Mouse (Mus musculus) testis, adult 2 months (tissue): ENCODE measurements around the gene Tbxas1. TPM values are rescaled to one million over a fixed set of nuclear protein-coding genes. Genes with fewer than 3 reads are reported as not detected.

Experiments used
- H3K27ac ChIP-seq: fragments of 200-500 bp; 2 replicates; pipeline ENCODE4 v1.5.1; 2012; ENCODE audit warnings: low read depth, low read length; ENCODE audit not compliant: control insufficient read depth, insufficient read depth
- H3K27me3 ChIP-seq: fragments of 200-500 bp; 2 replicates; pipeline ENCODE4 v1.6.1; 2012; ENCODE audit warnings: mild to moderate bottlenecking, low read length, moderate library complexity; ENCODE audit not compliant: control insufficient read depth, insufficient read depth
- H3K36me3 ChIP-seq: fragments of 200-500 bp; 2 replicates; pipeline ENCODE4 v1.6.1; 2012; ENCODE audit warnings: mild to moderate bottlenecking, low read length; ENCODE audit not compliant: control insufficient read depth, insufficient read depth
- H3K4me1 ChIP-seq: fragments of 200-500 bp; 2 replicates; pipeline ENCODE4 v1.6.1; 2012; ENCODE audit warnings: low read length; ENCODE audit not compliant: control insufficient read depth, insufficient read depth
- H3K4me3 ChIP-seq: fragments of 200-500 bp; 2 replicates; pipeline ENCODE4 v1.5.1; 2012; ENCODE audit warnings: low read depth, mild to moderate bottlenecking, low read length, moderate library complexity, mixed read lengths; ENCODE audit not compliant: control insufficient read depth
- CTCF ChIP-seq: fragments of 200-500 bp; IDR thresholded peaks from 2 replicates; pipeline ENCODE4 v1.5.1; 2012; ENCODE audit warnings: low read depth, mild to moderate bottlenecking, inconsistent platforms, low read length, moderate library complexity; ENCODE audit not compliant: control insufficient read depth, insufficient read depth, insufficient replicate concordance
- POLR2A ChIP-seq: fragments of 200-500 bp; IDR thresholded peaks from 2 replicates; pipeline ENCODE4 v1.6.1; 2012; ENCODE audit warnings: low read depth, mild to moderate bottlenecking, inconsistent platforms, low read length, moderate library complexity; ENCODE audit not compliant: control insufficient read depth
- polyA plus RNA-seq: library from polyadenylated mRNA; depleted of rRNA; stranded (reverse); fragments of >200 nt; gene quantifications from 2 replicates; pipeline ENCODE4 v1.2.3, GENCODE M21; 2012

The Tbxas1 gene
- polyA plus RNA-seq, 1 experiment: 0.16 TPM

DNA sequence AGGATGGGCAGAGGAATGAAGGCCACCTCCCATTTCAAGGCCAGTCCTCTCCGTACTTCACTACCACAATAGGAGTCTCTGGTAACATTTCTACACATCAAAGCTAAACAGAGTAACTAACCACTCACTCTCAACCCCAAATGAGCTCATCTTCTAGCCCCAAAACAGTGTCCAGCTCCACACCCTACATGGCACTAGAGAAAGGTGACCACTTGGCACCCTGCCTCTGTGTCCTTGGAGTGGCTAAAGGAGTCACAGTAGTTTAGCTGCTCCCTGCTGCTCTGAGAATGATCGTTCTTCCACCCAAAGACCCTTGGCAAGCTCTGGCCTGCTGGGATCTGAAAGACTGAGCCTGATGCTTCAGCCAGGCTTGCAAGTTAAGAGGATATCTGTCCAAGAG lies 109.4 kb downstream of the Tbxas1 start:
- no peak for TF ChIP-seq CTCF
- TF ChIP-seq POLR2A: no peak
- no peaks in the 10 kb centered on the region for H3K27me3 ChIP-seq
- no peak overlapping the region for H3K4me3 ChIP-seq
- no peaks in the 10 kb centered on the region for H3K36me3 ChIP-seq
- no peaks in the 10 kb centered on the region for H3K4me1 ChIP-seq
- no peak overlapping the region for H3K27ac ChIP-seq

DNA sequence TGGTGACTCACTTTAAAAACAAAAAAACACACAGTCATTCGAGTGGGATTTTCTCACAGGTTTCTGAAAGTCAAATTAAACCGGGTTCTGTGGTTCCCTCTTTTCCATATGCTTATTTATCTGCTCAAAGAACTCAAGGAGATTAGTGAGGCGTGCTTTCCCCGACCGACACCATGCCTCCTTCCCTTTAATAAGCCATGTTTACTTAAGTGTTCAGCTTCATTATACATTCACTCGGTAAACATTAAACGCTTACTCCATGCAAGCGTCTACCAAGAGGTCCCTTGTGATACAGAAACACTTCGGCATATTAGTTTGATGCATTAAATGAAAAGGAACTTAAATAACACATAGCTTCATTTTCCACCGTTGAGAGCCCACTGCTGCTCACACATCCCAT lies 111.4 kb downstream of the Tbxas1 start:
- Histone ChIP-seq H3K4me3 (no peak overlapping the region), H3K27ac (no peak overlapping the region), H3K36me3 (no peaks in the 10 kb centered on the region), H3K27me3 (no peaks in the 10 kb centered on the region), H3K4me1 (no peaks in the 10 kb centered on the region)
- TF ChIP-seq CTCF (no peak), POLR2A (no peak)

DNA sequence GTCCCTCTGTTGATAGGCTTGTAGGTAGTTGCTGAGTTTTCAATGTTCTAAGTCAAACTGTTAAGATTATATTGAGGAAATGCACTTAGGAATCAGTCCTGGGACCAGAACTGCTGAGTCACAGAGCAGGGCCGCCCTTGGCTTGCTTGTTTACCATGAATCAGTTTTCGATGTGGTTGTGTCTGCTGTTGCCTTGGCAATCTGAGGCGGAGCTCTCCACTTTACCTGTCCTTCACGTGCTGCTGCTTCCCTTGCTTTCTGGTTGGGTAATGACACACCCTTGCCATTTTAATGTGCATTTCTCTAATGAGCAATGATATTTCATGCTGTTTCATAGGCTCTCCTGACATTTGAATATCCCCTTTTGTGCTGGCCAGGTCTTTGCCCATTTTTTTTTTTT lies 116.8 kb downstream of the Tbxas1 start:
- Histone ChIP-seq H3K27me3 (no peaks in the 10 kb centered on the region), H3K4me3 (no peak overlapping the region), H3K4me1 (no peaks in the 10 kb centered on the region), H3K36me3 (no peaks in the 10 kb centered on the region), H3K27ac (no peak overlapping the region)
- TF ChIP-seq CTCF (no peak), POLR2A (no peak)

DNA sequence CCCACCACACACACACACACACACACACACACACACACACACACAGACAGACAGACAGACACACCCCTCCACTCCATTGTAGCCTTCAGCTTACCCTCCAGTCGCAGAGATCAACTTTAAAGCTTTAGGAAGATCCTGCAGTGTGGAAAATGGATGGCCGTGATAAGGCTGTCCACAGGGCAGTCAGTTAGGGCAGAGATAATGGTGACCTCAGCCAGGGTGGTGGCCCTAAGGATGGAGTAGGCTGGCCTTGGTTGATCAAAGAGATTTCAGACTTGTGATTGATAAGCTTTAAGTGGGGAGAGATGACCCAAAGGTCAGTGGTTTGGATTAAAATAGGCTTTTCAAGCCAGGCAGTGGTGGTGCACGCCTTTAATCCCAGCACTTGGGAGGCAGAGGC lies 120.6 kb downstream of the Tbxas1 start:
- no peaks in the 10 kb centered on the region for H3K27me3 ChIP-seq
- no peaks in the 10 kb centered on the region for H3K4me1 ChIP-seq
- TF ChIP-seq POLR2A (no peak), CTCF (no peak)
- H3K36me3 ChIP-seq: no peaks in the 10 kb centered on the region
- H3K4me3 ChIP-seq: no peak overlapping the region
- H3K27ac ChIP-seq: no peak overlapping the region

DNA sequence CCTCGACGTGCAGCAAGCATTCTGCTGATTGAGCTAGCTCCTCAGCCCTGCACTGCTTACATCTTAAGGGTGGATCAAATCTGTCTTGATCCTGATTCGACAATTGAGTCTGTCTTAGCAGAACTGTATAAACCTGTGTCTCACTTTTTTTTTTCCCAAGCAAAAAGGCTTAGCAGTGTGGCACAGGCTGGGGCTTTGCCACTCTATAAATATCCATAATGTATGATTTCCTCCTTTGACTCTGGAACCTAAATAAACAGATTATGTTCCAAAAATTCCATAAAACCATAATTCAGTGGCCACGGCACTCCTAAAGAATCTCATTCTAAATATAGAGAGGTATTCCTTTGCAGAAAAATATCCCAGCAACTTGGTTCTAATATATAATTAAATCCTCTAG lies 122.6 kb downstream of the Tbxas1 start:
- no peak for TF ChIP-seq CTCF
- no peak for TF ChIP-seq POLR2A
- Histone ChIP-seq H3K4me3 (no peak overlapping the region), H3K27ac (no peak overlapping the region), H3K36me3 (no peaks in the 10 kb centered on the region), H3K4me1 (no peaks in the 10 kb centered on the region), H3K27me3 (no peaks in the 10 kb centered on the region)

DNA sequence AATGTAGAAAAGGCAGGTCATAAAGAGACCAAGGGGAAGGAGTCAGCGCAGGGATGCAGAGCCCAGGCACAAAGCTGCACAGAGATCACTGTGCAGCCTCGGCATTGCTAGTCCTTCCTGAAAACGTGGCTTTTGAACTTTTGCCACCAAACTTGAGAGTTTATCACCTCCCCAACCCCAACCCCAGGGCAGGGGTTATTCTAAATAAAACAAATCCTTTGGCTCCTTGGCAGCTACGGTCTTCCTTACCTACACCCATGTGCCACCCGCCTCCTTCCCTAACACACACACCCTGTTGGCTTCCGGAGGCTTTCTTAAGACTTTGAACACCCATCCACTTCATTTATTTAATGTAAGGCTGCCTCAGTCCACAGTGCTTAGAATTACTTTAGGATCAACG lies 127.9 kb downstream of the Tbxas1 start:
- no peak overlapping the region for H3K4me3 ChIP-seq
- H3K4me1 ChIP-seq: no peaks in the 10 kb centered on the region
- H3K36me3 ChIP-seq: no peaks in the 10 kb centered on the region
- TF ChIP-seq CTCF (no peak), POLR2A (no peak)
- no peak overlapping the region for H3K27ac ChIP-seq
- no peaks in the 10 kb centered on the region for H3K27me3 ChIP-seq

DNA sequence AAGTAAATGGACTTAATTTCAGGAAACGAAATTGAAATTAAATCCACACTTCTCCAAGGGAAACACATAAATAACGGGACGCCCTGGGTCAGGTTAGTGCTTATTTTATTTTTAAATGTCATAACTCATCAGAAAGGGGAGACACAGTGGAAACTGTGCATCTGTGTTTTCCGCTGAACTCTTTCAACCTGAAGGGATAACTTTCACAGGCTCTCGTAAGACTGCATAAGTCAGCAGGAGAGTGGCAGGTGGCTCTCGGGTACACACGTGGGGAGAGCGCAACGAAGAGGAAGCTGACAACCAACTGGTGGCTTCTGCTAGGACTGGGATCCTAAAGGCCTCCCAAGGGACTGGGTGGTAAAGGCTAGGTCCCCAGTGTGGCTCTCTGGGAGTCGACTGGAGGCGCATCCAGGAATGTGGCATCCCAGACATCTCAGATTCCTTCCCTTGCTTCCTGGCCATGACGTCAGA lies 128.8 kb downstream of the Tbxas1 start:
- Histone ChIP-seq H3K27me3 (no peaks in the 10 kb centered on the region), H3K4me1 (no peaks in the 10 kb centered on the region), H3K4me3 (no peak overlapping the region), H3K36me3 (no peaks in the 10 kb centered on the region), H3K27ac (no peak overlapping the region)
- TF ChIP-seq CTCF (no peak), POLR2A (no peak)

DNA sequence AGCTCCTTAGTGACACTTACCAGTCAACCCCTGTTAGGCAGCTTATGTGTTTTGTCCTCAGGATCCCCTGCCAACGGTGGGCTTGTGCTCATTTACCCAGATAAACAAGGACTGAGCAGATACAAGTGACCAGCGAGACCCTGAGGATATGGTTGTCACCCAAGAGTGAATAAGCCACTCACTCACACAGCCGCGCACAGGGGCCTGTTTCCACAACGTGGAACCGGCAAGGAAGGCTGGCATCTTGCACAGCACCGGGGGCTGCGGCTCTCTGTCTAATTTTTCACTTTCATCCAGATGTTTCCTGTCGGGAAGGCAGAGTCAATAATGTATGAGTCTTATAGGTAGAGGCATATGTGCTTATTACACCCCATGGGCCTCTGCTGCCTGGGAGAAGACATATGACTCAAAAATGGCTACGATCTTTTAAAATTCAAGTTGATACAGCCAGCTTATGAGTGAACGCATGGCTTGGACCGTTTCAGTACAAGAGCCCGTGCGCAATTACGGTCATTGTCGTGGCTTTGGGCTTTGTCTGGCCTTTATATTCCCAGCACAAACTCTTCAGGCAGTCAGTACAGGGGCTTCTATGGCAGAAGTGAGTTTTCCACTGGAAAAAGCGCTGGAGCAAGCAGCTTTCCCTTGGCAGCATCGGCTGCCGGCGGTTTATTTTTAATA lies 130.2 kb downstream of the Tbxas1 start:
- Histone ChIP-seq H3K27me3 (no peaks in the 10 kb centered on the region), H3K4me3 (no peak overlapping the region), H3K36me3 (no peaks in the 10 kb centered on the region), H3K4me1 (no peaks in the 10 kb centered on the region), H3K27ac (no peak overlapping the region)
- no peak for TF ChIP-seq CTCF
- TF ChIP-seq POLR2A: no peak
